Mouse (Mus musculus): ENCODE data around the gene Klhl18. TPM values are rescaled to one million over a fixed set of nuclear protein-coding genes. Genes with fewer than 3 reads are reported as not detected.

Gene Klhl18
- polyA plus RNA-seq (2012; fragmentation: generic; extraction: Trizol), result 10.6 TPM
- long read RNA-seq, experiment 1, full-length matches to known transcripts, result 1 of 6 reads
- long read RNA-seq, experiment 1, partial matches to known transcripts, result 0 of 6 reads
- long read RNA-seq, experiment 1, other reads (novel, unspliced or antisense), result 5 of 6 reads
- long read RNA-seq, experiment 2, full-length matches to known transcripts, result 37 of 52 reads
- long read RNA-seq, experiment 2, partial matches to known transcripts, result 5 of 52 reads
- long read RNA-seq, experiment 2, other reads (novel, unspliced or antisense), result 10 of 52 reads

DNA sequence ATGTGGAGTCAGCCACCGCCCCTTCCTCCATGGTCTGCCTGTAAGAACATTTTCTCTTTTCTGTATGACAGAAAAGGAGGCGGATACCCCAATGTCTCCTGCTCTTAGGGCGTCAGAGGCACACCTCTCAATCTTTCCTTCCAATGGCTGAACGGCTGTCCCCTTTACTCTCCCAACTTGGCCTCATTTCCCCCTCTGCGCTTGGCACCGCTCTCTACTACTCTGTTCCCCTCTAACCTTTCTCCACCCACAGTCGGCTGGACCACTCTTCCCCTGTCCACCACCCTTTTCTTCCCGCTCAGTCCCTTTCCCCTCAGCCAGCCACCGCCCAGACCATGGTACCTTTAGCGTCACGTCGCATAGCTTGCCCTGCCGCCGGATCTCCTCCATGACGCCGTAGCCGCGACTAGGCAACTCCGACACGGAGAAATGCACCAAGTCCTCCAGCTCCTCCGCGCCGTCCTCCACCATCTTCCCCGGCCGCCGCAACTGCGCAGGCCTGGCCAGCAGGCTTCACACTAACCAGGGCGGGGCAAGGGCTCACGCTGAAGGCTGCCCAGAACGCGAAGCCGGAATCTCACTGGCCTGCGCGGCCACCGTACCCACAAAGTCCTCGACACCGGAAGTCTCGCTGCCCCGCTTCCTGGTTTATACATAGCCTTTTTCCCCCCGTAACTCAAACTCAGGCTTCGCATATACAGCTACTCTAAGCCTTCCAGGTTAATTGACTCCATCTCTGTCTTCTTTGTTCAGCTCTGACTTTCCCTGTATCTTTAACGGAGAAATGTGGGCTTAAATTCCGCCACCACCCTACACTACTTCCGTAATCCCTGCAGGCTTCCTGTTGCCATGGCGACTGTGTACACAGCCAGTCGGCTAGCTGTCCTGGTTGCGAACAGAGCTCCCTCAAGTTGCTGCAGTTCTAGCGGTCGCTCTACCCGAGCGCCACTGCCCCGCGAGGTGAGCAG, at the start of gene Klhl18, which contains the start of gene Kif9:
TSS of gene Klhl18 (minus strand) at position 571 of the 968 bp plus-strand sequence.
TSS of gene Kif9 (plus strand) at position 835 of the 968 bp plus-strand sequence.
- Histone ChIP-seq H3K79me2 (ENCODE audit: control insufficient read depth, insufficient read depth) (no peaks in the 10 kb centered on the region), H3ac (ENCODE audit: control insufficient read depth, insufficient read length, low read depth) (peak within 1 kb of the TSS; percentile 85), H3K27me3 (ENCODE audit: control insufficient read depth, insufficient read depth, insufficient read length) (peaks cover 13% of the 10 kb centered on the region), H3K79me3 (ENCODE audit: low read depth) (no peaks in the 10 kb centered on the region), H3K36me3 (ENCODE audit: control insufficient read depth, insufficient read depth) (no peaks in the 10 kb centered on the region), H3K4me3 (ENCODE audit: insufficient read depth, poor library complexity, severe bottlenecking) (peak within 1 kb of the TSS; percentile 47)
- TF ChIP-seq USF1 (IDR thresholded peaks at IDR 0.05; ENCODE audit: low read depth) (no peak), CEBPB (IDR thresholded peaks at IDR 0.05; ENCODE audit: low read depth) (no peak), MAX (IDR thresholded peaks at IDR 0.05) (no peak), MYOD1 (IDR thresholded peaks at IDR 0.05; ENCODE audit: control insufficient read depth, insufficient read length, low read depth) (no peak)

DNA sequence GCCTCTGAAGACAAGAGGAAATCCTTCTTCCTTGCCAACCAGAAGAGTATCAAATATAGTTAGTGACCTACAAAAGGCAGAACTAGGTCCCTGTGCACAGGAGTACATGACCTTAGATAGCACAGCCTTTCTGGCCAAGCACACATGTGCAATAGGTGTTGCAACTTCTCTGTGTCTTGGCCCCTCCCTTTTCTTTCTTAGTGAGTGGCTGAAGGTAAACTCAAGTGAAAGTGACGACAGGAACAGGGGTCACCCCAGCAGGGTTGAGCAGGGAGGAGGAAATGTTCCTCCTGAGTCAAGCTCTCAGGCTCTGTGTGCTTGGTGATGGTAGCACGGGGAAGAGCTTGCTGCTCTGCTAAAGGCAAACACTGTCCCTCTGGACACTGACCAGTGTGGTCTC, 49.2 kb upstream of the Klhl18 start:
- no peaks in the 10 kb centered on the region for H3K79me2 ChIP-seq (ENCODE audit: control insufficient read depth, insufficient read depth)
- TF ChIP-seq MYOG (IDR thresholded peaks at IDR 0.05; ENCODE audit: control insufficient read depth, extremely low read depth, insufficient read length) (no peak), CTCF (IDR thresholded peaks at IDR 0.05; ENCODE audit: control insufficient read depth, insufficient read depth, insufficient read length) (no peak), MAX (IDR thresholded peaks at IDR 0.05) (no peak), USF1 (IDR thresholded peaks at IDR 0.05; ENCODE audit: low read depth) (no peak), MYOD1 (IDR thresholded peaks at IDR 0.05; ENCODE audit: control insufficient read depth, insufficient read length, low read depth) (no peak), CEBPB (IDR thresholded peaks at IDR 0.05; ENCODE audit: low read depth) (no peak), FOSL1 (IDR thresholded peaks at IDR 0.05; ENCODE audit: insufficient read depth, low read length, poor library complexity, severe bottlenecking) (no peak)
- H3K36me3 ChIP-seq (ENCODE audit: control insufficient read depth, insufficient read depth), result no peaks in the 10 kb centered on the region
- H3ac ChIP-seq (ENCODE audit: control insufficient read depth, insufficient read length, low read depth), result no peak overlapping the region
- no peak overlapping the region for H3K4me3 ChIP-seq (ENCODE audit: insufficient read depth, poor library complexity, severe bottlenecking)
- H3K79me3 ChIP-seq (ENCODE audit: low read depth), result no peaks in the 10 kb centered on the region
- H3K27me3 ChIP-seq (ENCODE audit: control insufficient read depth, insufficient read depth, insufficient read length), result no peaks in the 10 kb centered on the region

DNA sequence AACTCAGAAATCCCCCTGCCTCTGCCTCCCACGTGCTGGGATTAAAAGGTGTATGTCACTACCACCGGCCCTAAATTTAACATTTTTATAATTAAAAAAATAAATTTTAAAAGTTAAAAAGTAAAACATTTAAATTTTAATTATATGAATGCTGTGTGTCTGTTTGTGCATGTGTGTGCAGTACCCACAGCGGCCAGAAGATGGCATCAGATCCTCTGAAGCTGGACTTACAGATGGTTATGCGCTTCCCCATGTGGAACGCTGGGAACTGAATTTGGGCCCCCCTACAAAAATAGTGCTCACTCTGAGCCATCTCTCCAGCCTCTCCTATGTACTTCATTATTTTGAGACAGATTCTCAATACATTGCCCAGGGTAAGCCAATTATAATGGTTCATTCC, 14.4 kb upstream of the Klhl18 start:
- TF ChIP-seq MYOD1 (IDR thresholded peaks at IDR 0.05; ENCODE audit: control insufficient read depth, insufficient read length, low read depth) (no peak), CTCF (IDR thresholded peaks at IDR 0.05; ENCODE audit: control insufficient read depth, insufficient read depth, insufficient read length) (no peak), MAX (IDR thresholded peaks at IDR 0.05) (no peak), USF1 (IDR thresholded peaks at IDR 0.05; ENCODE audit: low read depth) (no peak)
- Histone ChIP-seq H3K79me3 (ENCODE audit: low read depth) (no peaks in the 10 kb centered on the region), H3K79me2 (ENCODE audit: control insufficient read depth, insufficient read depth) (no peaks in the 10 kb centered on the region), H3K4me3 (ENCODE audit: insufficient read depth, poor library complexity, severe bottlenecking) (no peak overlapping the region), H3K36me3 (ENCODE audit: control insufficient read depth, insufficient read depth) (no peaks in the 10 kb centered on the region), H3K27me3 (ENCODE audit: control insufficient read depth, insufficient read depth, insufficient read length) (peaks cover 31% of the 10 kb centered on the region), H3ac (ENCODE audit: control insufficient read depth, insufficient read length, low read depth) (no peak overlapping the region)

DNA sequence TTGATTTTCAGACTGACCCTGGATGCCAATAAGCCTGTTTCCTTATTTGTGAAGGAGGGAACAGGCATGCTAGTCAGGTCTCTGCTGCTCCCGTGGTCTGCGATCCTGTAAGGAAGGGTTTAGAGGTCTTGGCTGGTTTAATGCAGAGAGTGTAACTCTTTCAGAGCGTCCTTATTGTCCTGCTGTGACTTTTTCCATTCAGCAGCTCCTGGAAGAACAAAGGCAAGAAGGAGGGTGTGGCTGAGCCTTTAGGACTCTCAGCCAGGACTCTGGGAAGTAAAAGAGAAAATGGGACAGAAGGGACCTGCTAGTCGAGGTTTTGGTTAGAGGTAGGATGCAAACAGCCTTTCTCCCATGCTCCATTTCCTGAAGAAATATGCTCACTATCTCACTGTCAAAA, 12.3 kb upstream of the Klhl18 start:
- Histone ChIP-seq H3K27me3 (ENCODE audit: control insufficient read depth, insufficient read depth, insufficient read length) (peaks cover 33% of the 10 kb centered on the region), H3ac (ENCODE audit: control insufficient read depth, insufficient read length, low read depth) (no peak overlapping the region), H3K36me3 (ENCODE audit: control insufficient read depth, insufficient read depth) (no peaks in the 10 kb centered on the region), H3K79me2 (ENCODE audit: control insufficient read depth, insufficient read depth) (no peaks in the 10 kb centered on the region), H3K4me3 (ENCODE audit: insufficient read depth, poor library complexity, severe bottlenecking) (no peak overlapping the region), H3K79me3 (ENCODE audit: low read depth) (no peaks in the 10 kb centered on the region)
- TF ChIP-seq MYOG (IDR thresholded peaks at IDR 0.05; ENCODE audit: control insufficient read depth, extremely low read depth, insufficient read length), result no peak
- TF ChIP-seq MAX (IDR thresholded peaks at IDR 0.05), result no peak
- TF ChIP-seq MYOD1 (IDR thresholded peaks at IDR 0.05; ENCODE audit: control insufficient read depth, insufficient read length, low read depth), result no peak
- no peak for TF ChIP-seq FOSL1 (IDR thresholded peaks at IDR 0.05; ENCODE audit: insufficient read depth, low read length, poor library complexity, severe bottlenecking)
- TF ChIP-seq CTCF (IDR thresholded peaks at IDR 0.05; ENCODE audit: control insufficient read depth, insufficient read depth, insufficient read length), result no peak
- no peak for TF ChIP-seq USF1 (IDR thresholded peaks at IDR 0.05; ENCODE audit: low read depth)

DNA sequence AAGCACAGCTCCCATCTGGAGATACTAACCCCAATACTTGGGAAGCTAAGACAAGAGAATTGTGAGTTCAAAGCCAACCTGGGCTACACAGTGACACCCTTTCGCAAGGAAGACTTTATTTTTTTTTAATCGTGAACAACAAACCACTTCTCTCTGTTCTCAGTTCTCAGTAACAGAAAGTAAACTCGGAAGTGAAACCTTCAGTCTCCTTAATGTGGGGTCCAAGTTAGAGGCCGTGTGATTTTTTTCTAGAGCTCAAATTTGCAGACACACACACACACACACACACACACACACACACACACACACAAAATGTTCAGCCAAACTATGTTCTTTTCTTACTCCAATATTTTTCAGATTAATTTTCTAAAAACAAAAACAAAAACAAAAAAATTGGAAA, 2.1 kb upstream of the Klhl18 start:
- Histone ChIP-seq H3K27me3 (ENCODE audit: control insufficient read depth, insufficient read depth, insufficient read length) (peaks cover 24% of the 10 kb centered on the region), H3K36me3 (ENCODE audit: control insufficient read depth, insufficient read depth) (no peaks in the 10 kb centered on the region), H3K4me3 (ENCODE audit: insufficient read depth, poor library complexity, severe bottlenecking) (no peak overlapping the region), H3K79me2 (ENCODE audit: control insufficient read depth, insufficient read depth) (no peaks in the 10 kb centered on the region), H3ac (ENCODE audit: control insufficient read depth, insufficient read length, low read depth) (no peak overlapping the region), H3K79me3 (ENCODE audit: low read depth) (no peaks in the 10 kb centered on the region)
- TF ChIP-seq USF1 (IDR thresholded peaks at IDR 0.05; ENCODE audit: low read depth) (no peak), CEBPB (IDR thresholded peaks at IDR 0.05; ENCODE audit: low read depth) (no peak), MYOG (IDR thresholded peaks at IDR 0.05; ENCODE audit: control insufficient read depth, extremely low read depth, insufficient read length) (no peak), CTCF (IDR thresholded peaks at IDR 0.05; ENCODE audit: control insufficient read depth, insufficient read depth, insufficient read length) (no peak), MAX (IDR thresholded peaks at IDR 0.05) (no peak), MYOD1 (IDR thresholded peaks at IDR 0.05; ENCODE audit: control insufficient read depth, insufficient read length, low read depth) (no peak), FOSL1 (IDR thresholded peaks at IDR 0.05; ENCODE audit: insufficient read depth, low read length, poor library complexity, severe bottlenecking) (no peak)
